Mouse (Mus musculus): ENCODE data around the gene Aip. TPM values are rescaled to one million over a fixed set of nuclear protein-coding genes. Genes with fewer than 3 reads are reported as not detected.
"Not testable (repeated sequence)": the region's sequence is repeated elsewhere in the genome, so short reads cannot be mapped to it uniquely, and the experiment has no call there.

The Aip gene
- polyA plus RNA-seq, 1 experiment from 2014 or later, result 91.2 TPM

DNA sequence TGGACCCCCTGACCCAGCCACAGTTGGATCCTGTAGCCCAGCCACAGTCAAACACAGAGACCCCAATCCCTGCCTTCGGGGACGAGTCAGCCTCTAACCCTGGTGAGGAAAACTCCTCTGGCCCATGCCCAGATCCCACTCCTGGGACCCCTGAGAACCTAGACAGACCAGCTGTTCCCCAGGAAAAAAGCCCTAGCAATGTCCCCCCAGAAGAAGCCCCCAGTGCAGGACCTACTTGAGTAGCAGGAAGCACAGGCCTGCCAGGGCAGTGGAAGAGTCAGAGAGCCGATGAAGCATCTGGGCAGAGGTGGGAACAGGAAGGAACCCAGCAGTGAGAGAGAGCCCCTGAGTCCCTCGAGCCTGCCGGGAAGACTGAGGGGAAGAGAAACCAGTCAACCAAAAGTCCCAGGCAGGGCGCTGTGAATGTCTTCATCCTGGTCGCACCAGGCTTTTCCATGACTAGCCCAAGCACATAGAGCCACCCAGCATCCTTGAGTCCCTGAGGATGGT lies 18.2 kb upstream of the Aip start, which contains the start of gene Cabp4:
Gene Cabp4 (minus strand): TSS at position 275 of the 510 bp plus-strand sequence.
- Histone ChIP-seq H3K4me3 (ENCODE audit: low read depth, low read length) (no peak within 1 kb of the TSS), H3K4me2 (ENCODE audit: low read depth, severe bottlenecking) (no peak within 1 kb of the TSS), H3K27me3 (ENCODE audit: control insufficient read depth, insufficient read depth, low read length) (no peaks in the 10 kb centered on the region), H3K27ac (replicated peaks; ENCODE audit: low read depth, low read length) (no peak within 1 kb of the TSS), H3K9me3 (ENCODE audit: control insufficient read depth, low read length) (no peaks in the 10 kb centered on the region), H3K9ac (ENCODE audit: low read length) (no peak within 1 kb of the TSS), H3K36me3 (ENCODE audit: control insufficient read depth, insufficient read depth, low read length) (no peaks in the 10 kb centered on the region), H3K4me1 (ENCODE audit: control insufficient read depth, insufficient read depth, low read length) (peaks cover 7% of the 10 kb centered on the region)
- ATAC-seq (ENCODE audit: insufficient number of reproducible peaks, low FRiP score, low TSS enrichment, low read depth) (no peak), DNase-seq (ENCODE audit: low spot score) (no peak)
- 87% methylated on average over 7 of the region's 7 CpGs for WGBS

DNA sequence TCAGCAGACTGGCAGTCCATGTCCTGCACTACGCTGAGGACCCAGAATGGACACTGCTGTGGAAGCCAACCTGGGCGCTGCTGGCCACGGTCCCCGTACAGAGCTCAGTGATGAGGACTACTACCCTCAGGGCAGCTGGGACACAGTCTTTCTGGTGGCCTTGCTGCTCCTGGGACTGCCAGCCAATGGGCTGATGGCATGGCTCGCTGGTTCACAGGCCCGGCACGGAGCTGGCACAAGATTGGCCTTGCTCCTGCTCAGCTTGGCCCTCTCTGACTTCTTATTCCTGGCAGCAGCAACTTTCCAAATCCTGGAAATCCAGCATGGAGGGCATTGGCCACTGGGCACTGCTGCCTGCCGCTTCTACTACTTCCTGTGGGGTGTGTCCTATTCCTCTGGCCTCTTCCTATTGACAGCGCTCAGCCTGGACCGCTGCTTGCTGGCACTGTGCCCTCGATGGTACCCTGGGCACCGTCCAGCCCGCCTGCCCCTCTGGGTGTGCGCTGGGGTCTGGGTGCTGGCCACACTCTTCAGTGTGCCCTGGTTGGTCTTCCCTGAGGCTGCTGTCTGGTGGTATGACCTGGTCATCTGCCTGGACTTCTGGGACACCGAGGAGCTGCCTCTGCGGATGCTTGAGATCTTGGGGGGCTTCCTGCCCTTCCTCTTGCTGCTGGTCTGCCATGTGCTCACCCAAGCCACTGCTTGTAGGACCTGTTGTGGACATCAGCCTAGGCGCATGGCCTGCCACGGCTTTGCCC lies 16.9 kb upstream of the Aip start:
- no peak overlapping the region for H3K9ac ChIP-seq (ENCODE audit: low read length)
- H3K4me1 ChIP-seq (ENCODE audit: control insufficient read depth, insufficient read depth, low read length), result 0 out of 2 replicates have a peak, but pooled peaks cover under 1% of the 10 kb centered on the region
- DNase-seq (ENCODE audit: low spot score) (no peak), ATAC-seq (ENCODE audit: insufficient number of reproducible peaks, low FRiP score, low TSS enrichment, low read depth) (no peak)
- H3K27ac ChIP-seq (replicated peaks; ENCODE audit: low read depth, low read length), result no peak overlapping the region
- H3K27me3 ChIP-seq (ENCODE audit: control insufficient read depth, insufficient read depth, low read length), result no peaks in the 10 kb centered on the region
- H3K4me2 ChIP-seq (ENCODE audit: low read depth, severe bottlenecking), result no peak overlapping the region
- WGBS, result 91% methylated on average over 18 of the region's 18 CpGs
- no peaks in the 10 kb centered on the region for H3K36me3 ChIP-seq (ENCODE audit: control insufficient read depth, insufficient read depth, low read length)
- H3K9me3 ChIP-seq (ENCODE audit: control insufficient read depth, low read length), result no peaks in the 10 kb centered on the region
- no peak overlapping the region for H3K4me3 ChIP-seq (ENCODE audit: low read depth, low read length)

DNA sequence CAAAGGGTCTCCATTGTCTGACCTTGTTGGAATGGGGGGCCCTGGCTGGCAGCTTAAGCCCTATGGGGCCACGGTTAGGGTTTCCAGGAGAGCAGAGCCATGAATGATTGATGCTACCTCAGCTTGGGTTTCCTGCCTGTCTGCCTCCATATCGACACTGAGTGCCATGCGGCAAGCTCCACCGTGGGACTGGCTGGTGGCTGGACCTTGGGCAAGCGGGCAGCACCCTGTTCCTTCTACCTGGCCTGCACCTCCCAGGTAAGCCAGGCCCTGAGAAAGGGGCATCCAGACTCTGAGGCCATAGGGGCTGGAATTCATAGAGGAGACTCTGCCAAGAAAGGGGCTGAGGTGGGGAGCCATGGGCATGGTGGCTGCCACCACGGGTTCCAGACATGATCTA lies 14.5 kb upstream of the Aip start:
- DNase-seq (ENCODE audit: low spot score) (no peak), ATAC-seq (ENCODE audit: insufficient number of reproducible peaks, low FRiP score, low TSS enrichment, low read depth) (no peak)
- Histone ChIP-seq H3K27me3 (ENCODE audit: control insufficient read depth, insufficient read depth, low read length) (no peaks in the 10 kb centered on the region), H3K4me1 (ENCODE audit: control insufficient read depth, insufficient read depth, low read length) (no peaks in the 10 kb centered on the region), H3K4me3 (ENCODE audit: low read depth, low read length) (no peak overlapping the region), H3K9me3 (ENCODE audit: control insufficient read depth, low read length) (no peaks in the 10 kb centered on the region), H3K9ac (ENCODE audit: low read length) (no peak overlapping the region), H3K36me3 (ENCODE audit: control insufficient read depth, insufficient read depth, low read length) (no peaks in the 10 kb centered on the region), H3K4me2 (ENCODE audit: low read depth, severe bottlenecking) (no peak overlapping the region), H3K27ac (replicated peaks; ENCODE audit: low read depth, low read length) (no peak overlapping the region)
- WGBS, result 82% methylated on average over 6 of the region's 6 CpGs

DNA sequence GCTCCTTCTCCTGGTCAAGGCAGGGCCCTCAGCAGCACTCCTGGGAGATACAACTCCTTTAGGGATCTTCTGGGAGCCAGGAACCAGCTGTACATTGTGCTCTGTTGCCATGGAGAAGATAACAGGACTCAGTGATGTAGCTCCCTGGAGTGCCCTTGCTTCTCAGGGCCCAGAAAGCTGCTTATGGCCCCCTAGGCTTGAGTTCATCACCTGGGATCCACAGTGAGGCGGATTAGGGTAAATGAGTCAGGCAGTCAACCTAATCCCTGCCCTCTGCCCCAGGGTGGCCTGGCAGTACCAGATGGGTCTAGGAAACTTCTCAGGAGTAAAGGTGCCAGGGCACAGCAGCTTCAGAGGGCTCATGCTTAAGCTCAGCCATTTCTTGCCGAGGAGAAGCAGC lies 13.8 kb upstream of the Aip start, which contains the start of gene Gpr152:
Gene Gpr152 (plus strand): TSS at position 342 of the 400 bp plus-strand sequence.
- Histone ChIP-seq H3K4me2 (ENCODE audit: low read depth, severe bottlenecking) (no peak within 1 kb of the TSS), H3K4me1 (ENCODE audit: control insufficient read depth, insufficient read depth, low read length) (no peaks in the 10 kb centered on the region), H3K27me3 (ENCODE audit: control insufficient read depth, insufficient read depth, low read length) (no peaks in the 10 kb centered on the region), H3K9ac (ENCODE audit: low read length) (no peak within 1 kb of the TSS), H3K36me3 (ENCODE audit: control insufficient read depth, insufficient read depth, low read length) (no peaks in the 10 kb centered on the region), H3K27ac (replicated peaks; ENCODE audit: low read depth, low read length) (no peak within 1 kb of the TSS), H3K4me3 (ENCODE audit: low read depth, low read length) (no peak within 1 kb of the TSS), H3K9me3 (ENCODE audit: control insufficient read depth, low read length) (no peaks in the 10 kb centered on the region)
- ATAC-seq (ENCODE audit: insufficient number of reproducible peaks, low FRiP score, low TSS enrichment, low read depth), result no peak
- 68% methylated on average over 2 of the region's 2 CpGs for WGBS
- DNase-seq (ENCODE audit: low spot score), result no peak

DNA sequence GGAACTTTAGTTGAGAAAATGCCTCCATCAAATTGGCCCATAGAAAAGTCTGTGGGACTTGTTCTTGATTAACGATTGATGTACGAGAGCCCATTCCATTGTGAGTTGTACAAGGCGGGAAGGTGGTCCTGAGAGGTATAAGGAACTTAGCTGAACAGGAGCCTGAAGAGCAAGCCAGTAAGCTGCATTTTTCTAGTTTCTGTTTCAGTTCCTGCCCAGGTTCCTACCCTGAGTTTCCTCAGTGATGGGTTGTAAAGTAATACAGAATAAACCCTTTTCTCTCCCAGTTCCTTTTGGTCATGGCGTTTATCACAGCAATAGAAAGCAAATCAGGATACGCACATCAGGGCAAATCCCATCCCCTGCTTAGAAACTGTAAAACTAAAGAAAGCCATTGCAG lies 12.3 kb upstream of the Aip start:
- Histone ChIP-seq H3K9ac (ENCODE audit: low read length) (no peak overlapping the region), H3K27me3 (ENCODE audit: control insufficient read depth, insufficient read depth, low read length) (no peaks in the 10 kb centered on the region), H3K27ac (replicated peaks; ENCODE audit: low read depth, low read length) (no peak overlapping the region), H3K36me3 (ENCODE audit: control insufficient read depth, insufficient read depth, low read length) (no peaks in the 10 kb centered on the region), H3K9me3 (ENCODE audit: control insufficient read depth, low read length) (no peaks in the 10 kb centered on the region), H3K4me3 (ENCODE audit: low read depth, low read length) (no peak overlapping the region), H3K4me1 (ENCODE audit: control insufficient read depth, insufficient read depth, low read length) (no peaks in the 10 kb centered on the region), H3K4me2 (ENCODE audit: low read depth, severe bottlenecking) (no peak overlapping the region)
- DNase-seq (ENCODE audit: low spot score), result no peak
- no peak for ATAC-seq (ENCODE audit: insufficient number of reproducible peaks, low FRiP score, low TSS enrichment, low read depth)
- 85% methylated on average over 5 of the region's 5 CpGs for WGBS

DNA sequence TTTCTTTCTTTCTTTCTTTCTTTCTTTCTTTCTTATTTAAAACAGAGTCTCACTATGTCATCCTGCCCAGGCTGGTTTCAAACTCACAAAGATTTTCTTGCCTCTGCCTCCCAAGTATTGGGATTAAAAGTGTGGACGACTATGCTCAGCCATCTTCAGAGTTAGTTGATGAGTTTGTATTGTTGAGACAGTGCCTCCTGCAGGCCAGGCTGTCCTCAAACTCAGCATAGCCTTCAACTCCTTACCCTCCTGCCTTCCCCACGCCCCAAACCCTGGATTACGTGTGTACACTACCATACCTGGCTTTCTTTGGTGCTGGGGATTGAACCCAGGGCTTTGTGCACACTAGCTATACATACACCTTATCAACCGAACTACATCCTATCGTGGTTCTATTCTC lies 10.8 kb upstream of the Aip start:
- no peaks in the 10 kb centered on the region for H3K4me1 ChIP-seq (ENCODE audit: control insufficient read depth, insufficient read depth, low read length)
- H3K4me3 ChIP-seq (ENCODE audit: low read depth, low read length), result no peak overlapping the region
- H3K9ac ChIP-seq (ENCODE audit: low read length), result no peak overlapping the region
- peaks cover 8% of the 10 kb centered on the region; the same call in 1 of the 2 replicates for H3K36me3 ChIP-seq (ENCODE audit: control insufficient read depth, insufficient read depth, low read length)
- no peak for ATAC-seq (ENCODE audit: insufficient number of reproducible peaks, low FRiP score, low TSS enrichment, low read depth)
- no peaks in the 10 kb centered on the region for H3K9me3 ChIP-seq (ENCODE audit: control insufficient read depth, low read length)
- H3K4me2 ChIP-seq (ENCODE audit: low read depth, severe bottlenecking), result no peak overlapping the region
- DNase-seq (ENCODE audit: low spot score), result no peak
- 80% methylated on average over 5 of the region's 5 CpGs for WGBS
- no peaks in the 10 kb centered on the region for H3K27me3 ChIP-seq (ENCODE audit: control insufficient read depth, insufficient read depth, low read length)
- H3K27ac ChIP-seq (replicated peaks; ENCODE audit: low read depth, low read length), result no peak overlapping the region

DNA sequence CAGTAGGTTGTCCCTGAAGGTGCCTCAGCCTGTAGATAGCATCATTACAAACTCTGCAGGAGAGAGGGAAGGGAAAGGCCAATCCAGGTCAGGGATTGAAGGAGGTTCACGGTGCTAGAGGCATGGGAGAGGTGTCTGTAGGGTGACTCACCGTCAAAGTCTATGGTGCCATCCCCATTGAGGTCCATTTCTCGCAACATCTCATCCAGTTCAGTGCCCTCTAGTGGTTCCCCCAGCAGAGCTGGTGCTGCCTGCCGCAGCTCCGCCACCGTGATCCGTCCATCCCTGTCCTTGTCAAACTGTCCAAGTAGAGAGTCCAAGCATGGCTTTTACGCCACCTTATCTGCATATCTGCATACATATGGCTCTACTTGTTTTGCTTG lies 10.3 kb upstream of the Aip start:
- WGBS, result 25% methylated on average over 8 of the region's 8 CpGs
- not testable (repeated sequence) for H3K4me1 ChIP-seq (ENCODE audit: control insufficient read depth, insufficient read depth, low read length); H3K36me3 ChIP-seq (ENCODE audit: control insufficient read depth, insufficient read depth, low read length)

DNA sequence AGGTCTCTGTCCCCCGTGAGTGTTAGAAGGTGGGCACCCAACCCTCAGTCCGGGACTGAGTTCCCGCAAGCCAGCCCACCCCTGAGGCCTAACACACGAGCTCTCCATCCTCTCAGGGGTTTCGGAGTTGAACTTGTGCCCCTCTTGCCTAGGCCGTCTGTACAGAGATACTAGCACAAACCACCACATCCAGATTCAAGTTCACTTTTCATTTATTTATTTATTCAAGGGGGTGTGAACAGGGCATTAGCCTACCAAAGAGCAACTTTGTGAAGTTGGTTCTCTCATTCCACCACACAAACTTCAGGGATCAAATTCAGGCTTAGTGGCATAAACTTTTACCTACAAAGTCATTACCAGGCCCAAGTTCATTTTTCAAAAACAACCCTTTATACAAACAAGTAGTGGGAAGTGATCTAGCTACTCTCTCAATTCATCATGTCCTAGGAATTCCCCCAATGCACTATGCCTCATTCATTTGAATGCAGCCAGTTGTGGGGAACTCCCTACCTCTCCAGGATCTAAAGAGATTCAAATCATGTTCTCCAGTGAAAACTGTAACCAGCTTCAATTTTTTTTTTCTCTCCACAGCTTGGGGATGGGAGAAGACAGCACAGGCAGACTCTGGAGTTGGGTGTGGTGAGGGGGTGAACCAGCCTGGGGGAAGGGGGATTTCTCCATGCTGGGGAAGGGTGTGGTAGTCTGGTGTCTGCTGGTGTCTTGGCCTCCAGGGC lies 9.7 kb upstream of the Aip start:
- not testable (repeated sequence) for H3K4me1 ChIP-seq (ENCODE audit: control insufficient read depth, insufficient read depth, low read length); ATAC-seq (ENCODE audit: insufficient number of reproducible peaks, low FRiP score, low TSS enrichment, low read depth); H3K36me3 ChIP-seq (ENCODE audit: control insufficient read depth, insufficient read depth, low read length); DNase-seq (ENCODE audit: low spot score); H3K27ac ChIP-seq (replicated peaks; ENCODE audit: low read depth, low read length); H3K4me3 ChIP-seq (ENCODE audit: low read depth, low read length); H3K9me3 ChIP-seq (ENCODE audit: control insufficient read depth, low read length); H3K27me3 ChIP-seq (ENCODE audit: control insufficient read depth, insufficient read depth, low read length); H3K4me2 ChIP-seq (ENCODE audit: low read depth, severe bottlenecking); H3K9ac ChIP-seq (ENCODE audit: low read length)
- WGBS, result 79% methylated on average over 6 of the region's 6 CpGs

More for the DNA sequence above, 10.3 kb upstream of the Aip start:
- not testable (repeated sequence) for H3K27me3 ChIP-seq (ENCODE audit: control insufficient read depth, insufficient read depth, low read length); ATAC-seq (ENCODE audit: insufficient number of reproducible peaks, low FRiP score, low TSS enrichment, low read depth); H3K4me3 ChIP-seq (ENCODE audit: low read depth, low read length); H3K9me3 ChIP-seq (ENCODE audit: control insufficient read depth, low read length); H3K9ac ChIP-seq (ENCODE audit: low read length); H3K4me2 ChIP-seq (ENCODE audit: low read depth, severe bottlenecking); DNase-seq (ENCODE audit: low spot score); H3K27ac ChIP-seq (replicated peaks; ENCODE audit: low read depth, low read length)

Data from limb, embryonic 11.5 days (tissue).